Mouse (Mus musculus): ENCODE measurements around the gene Eef2k. TPM values are rescaled to one million over a fixed set of nuclear protein-coding genes. Genes with fewer than 3 reads are reported as not detected.
"Not testable (repeated sequence)": the region's sequence is repeated elsewhere in the genome, so short reads cannot be mapped to it uniquely, and the experiment has no call there.

Gene Eef2k
- polyA plus RNA-seq, 1 experiment from 2014 or later: 40.3 TPM

DNA sequence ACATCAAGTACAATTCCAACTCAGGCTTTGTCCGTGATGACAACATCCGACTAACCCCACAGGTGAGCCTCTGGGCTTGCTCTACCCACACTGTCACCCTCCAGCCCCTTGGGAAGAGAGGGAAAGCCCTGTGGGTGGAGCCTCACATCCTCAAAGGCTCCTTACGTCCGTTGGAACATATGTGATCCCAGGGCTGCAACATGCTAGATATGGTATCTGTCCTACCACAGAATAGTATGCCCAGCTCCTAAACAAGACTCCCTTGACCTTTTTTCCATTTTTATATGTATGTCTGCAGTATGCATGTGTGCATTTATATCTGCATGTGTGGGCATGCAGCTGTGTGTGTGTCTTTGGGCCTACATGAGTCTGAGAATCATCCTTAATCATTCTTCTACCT is 42.1 kb downstream of the Eef2k start:
- Histone ChIP-seq H3K36me3 (ENCODE audit: control insufficient read depth, insufficient read depth) (peaks cover 22% of the 10 kb centered on the region), H3K4me3 (replicated peaks; ENCODE audit: low read length) (no peak overlapping the region), H3K9me3 (ENCODE audit: control insufficient read depth, low read length) (no peaks in the 10 kb centered on the region), H3K4me2 (ENCODE audit: low read length) (no peak overlapping the region), H3K27ac (ENCODE audit: low read length) (no peak overlapping the region), H3K27me3 (replicated peaks; ENCODE audit: control insufficient read depth, insufficient read depth, low read length) (no peaks in the 10 kb centered on the region), H3K4me1 (replicated peaks; ENCODE audit: control insufficient read depth, insufficient read depth, low read length) (no peaks in the 10 kb centered on the region), H3K9ac (replicated peaks; ENCODE audit: low read depth, low read length) (no peak overlapping the region)
- no peak for ATAC-seq
- 97% methylated on average over 4 of the region's 4 CpGs for WGBS

DNA sequence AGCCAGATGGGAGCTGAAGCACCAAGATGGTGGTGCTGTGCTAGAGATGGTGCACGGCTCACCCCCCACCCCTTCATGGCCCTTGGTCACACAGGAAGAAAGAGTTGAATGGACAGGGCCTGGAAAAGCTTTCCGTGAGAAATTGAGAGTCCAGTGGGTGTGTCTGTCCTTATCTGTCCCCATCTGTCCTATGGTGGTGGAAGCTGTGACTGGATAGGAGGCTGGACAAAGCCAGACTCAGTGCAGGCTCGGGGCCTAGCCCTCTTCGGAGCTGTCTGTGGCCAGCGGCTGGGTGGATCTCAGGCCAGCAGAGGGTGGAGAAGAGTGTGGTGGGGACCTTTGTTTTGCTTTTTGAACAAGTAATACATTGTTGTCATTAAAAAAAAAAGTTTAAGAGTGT is 50.5 kb downstream of the Eef2k start:
- no peak for ATAC-seq
- Histone ChIP-seq H3K27me3 (replicated peaks; ENCODE audit: control insufficient read depth, insufficient read depth, low read length) (no peaks in the 10 kb centered on the region), H3K36me3 (ENCODE audit: control insufficient read depth, insufficient read depth) (peaks cover 4% of the 10 kb centered on the region; the same call in 1 of the 2 replicates), H3K27ac (ENCODE audit: low read length) (no peak overlapping the region), H3K9me3 (ENCODE audit: control insufficient read depth, low read length) (no peaks in the 10 kb centered on the region), H3K4me2 (ENCODE audit: low read length) (no peak overlapping the region), H3K4me3 (replicated peaks; ENCODE audit: low read length) (no peak overlapping the region), H3K4me1 (replicated peaks; ENCODE audit: control insufficient read depth, insufficient read depth, low read length) (no peaks in the 10 kb centered on the region), H3K9ac (replicated peaks; ENCODE audit: low read depth, low read length) (no peak overlapping the region)
- 81% methylated on average over 5 of the region's 5 CpGs for WGBS

DNA sequence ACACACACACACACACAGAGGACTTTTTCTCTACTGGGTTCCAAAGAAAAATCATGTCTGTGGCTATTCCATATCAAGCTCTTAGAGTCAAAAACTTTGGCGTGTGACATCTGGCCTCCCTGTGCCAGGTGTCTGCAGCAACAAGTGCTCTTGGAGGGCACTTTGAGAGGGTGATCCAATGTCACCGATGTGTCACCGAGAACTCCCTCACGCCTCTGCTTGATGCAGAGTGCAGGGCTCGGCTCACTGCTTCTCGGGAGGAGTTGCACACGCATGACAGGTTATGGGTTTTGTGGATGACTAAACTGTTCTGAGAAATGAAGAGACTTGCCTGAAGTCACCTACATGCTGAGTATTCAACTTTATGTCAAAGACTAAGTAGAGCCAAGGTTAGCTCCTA is 54.4 kb downstream of the Eef2k start:
- Histone ChIP-seq H3K36me3 (ENCODE audit: control insufficient read depth, insufficient read depth) (peaks cover 2% of the 10 kb centered on the region), H3K4me1 (replicated peaks; ENCODE audit: control insufficient read depth, insufficient read depth, low read length) (no peaks in the 10 kb centered on the region), H3K4me2 (ENCODE audit: low read length) (no peak overlapping the region), H3K4me3 (replicated peaks; ENCODE audit: low read length) (no peak overlapping the region), H3K9ac (replicated peaks; ENCODE audit: low read depth, low read length) (no peak overlapping the region), H3K27me3 (replicated peaks; ENCODE audit: control insufficient read depth, insufficient read depth, low read length) (no peaks in the 10 kb centered on the region), H3K27ac (ENCODE audit: low read length) (no peak overlapping the region), H3K9me3 (ENCODE audit: control insufficient read depth, low read length) (no peaks in the 10 kb centered on the region)
- WGBS: 95% methylated on average over 7 of the region's 7 CpGs
- no peak for ATAC-seq

DNA sequence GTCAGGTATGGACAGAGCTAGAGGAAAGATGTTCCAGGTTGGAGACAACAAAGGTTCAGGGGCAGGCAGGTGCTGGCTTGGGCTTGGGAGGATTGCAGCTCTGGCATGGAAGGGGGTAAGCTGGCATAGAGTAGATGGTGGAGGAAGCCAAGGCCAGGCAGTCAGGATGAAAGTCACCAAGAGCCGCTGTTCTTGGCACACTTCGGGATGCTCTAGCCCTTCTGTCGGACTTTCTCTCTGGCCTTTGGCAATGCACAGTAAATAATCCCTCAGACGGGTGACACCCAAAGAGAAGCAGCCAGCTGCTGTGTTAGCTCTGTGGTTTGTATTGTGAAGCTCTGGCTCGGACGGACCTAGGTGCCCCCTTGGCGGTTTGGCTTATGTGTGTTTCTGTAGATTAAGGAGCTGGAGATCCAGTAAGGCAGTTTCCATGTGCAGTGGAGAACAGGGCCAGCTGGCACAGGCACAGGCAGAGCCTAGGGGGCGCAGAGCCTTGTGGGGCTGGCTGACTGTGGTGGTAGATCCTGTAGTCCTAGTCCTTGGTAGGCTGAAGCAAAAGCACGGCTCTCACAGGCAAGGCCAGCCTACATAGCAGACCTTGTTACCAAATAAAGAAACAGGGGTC is 55.2 kb downstream of the Eef2k start:
- no peak overlapping the region for H3K9ac ChIP-seq (replicated peaks; ENCODE audit: low read depth, low read length)
- H3K4me3 ChIP-seq (replicated peaks; ENCODE audit: low read length): no peak overlapping the region
- H3K36me3 ChIP-seq (ENCODE audit: control insufficient read depth, insufficient read depth): peaks cover under 1% of the 10 kb centered on the region
- H3K27me3 ChIP-seq (replicated peaks; ENCODE audit: control insufficient read depth, insufficient read depth, low read length): no peaks in the 10 kb centered on the region
- H3K4me1 ChIP-seq (replicated peaks; ENCODE audit: control insufficient read depth, insufficient read depth, low read length): no peaks in the 10 kb centered on the region
- H3K9me3 ChIP-seq (ENCODE audit: control insufficient read depth, low read length): no peaks in the 10 kb centered on the region
- 85% methylated on average over 9 of the region's 9 CpGs for WGBS
- no peak overlapping the region for H3K27ac ChIP-seq (ENCODE audit: low read length)
- ATAC-seq: no peak
- H3K4me2 ChIP-seq (ENCODE audit: low read length): no peak overlapping the region

DNA sequence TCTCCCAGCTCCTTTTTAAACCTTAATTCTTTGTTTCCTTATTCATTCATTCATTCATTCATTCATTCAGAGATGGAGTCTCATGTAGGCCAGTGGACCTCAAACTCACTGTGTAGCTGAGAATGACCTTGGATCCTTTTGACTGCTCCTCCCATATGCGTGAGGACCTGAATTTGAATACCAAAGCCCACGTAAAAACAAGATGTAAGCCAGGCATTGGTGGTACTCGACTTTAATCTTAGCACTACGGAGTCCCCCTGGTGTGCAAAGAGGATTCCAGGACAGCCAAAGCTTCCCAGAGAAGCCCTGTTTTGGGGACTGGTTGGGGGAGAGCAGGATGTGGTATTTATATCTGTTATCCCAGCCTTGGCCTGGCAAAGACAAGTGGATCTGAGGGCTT is 57.6 kb downstream of the Eef2k start:
- ATAC-seq: no peak
- Histone ChIP-seq H3K4me2 (ENCODE audit: low read length) (no peak overlapping the region), H3K9me3 (ENCODE audit: control insufficient read depth, low read length) (no peaks in the 10 kb centered on the region), H3K4me1 (replicated peaks; ENCODE audit: control insufficient read depth, insufficient read depth, low read length) (no peaks in the 10 kb centered on the region), H3K27ac (ENCODE audit: low read length) (no peak overlapping the region), H3K4me3 (replicated peaks; ENCODE audit: low read length) (no peak overlapping the region), H3K9ac (replicated peaks; ENCODE audit: low read depth, low read length) (no peak overlapping the region), H3K27me3 (replicated peaks; ENCODE audit: control insufficient read depth, insufficient read depth, low read length) (no peaks in the 10 kb centered on the region), H3K36me3 (ENCODE audit: control insufficient read depth, insufficient read depth) (no peaks in the 10 kb centered on the region; the same call in none of the 2 replicates)
- WGBS: 71% methylated on average over 4 of the region's 4 CpGs

DNA sequence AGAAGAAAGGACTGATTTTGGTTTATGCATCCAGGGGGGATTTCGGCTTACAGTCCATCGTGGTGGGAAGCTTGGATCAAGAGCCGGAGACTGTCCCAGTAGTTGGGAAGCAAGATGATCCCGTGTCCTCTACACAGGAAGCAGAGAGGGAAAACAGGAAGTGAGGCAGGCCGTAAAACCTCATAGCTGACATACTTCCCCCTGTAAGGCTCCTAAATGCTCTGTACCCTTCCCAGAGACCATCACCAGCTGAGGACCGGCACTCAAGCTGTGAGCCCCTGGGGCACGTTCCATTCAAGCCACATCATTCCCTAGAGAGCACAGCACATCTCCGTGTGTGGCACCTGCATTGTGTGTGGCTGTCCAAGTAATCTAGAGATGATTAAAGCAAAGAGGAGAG is 59.1 kb downstream of the Eef2k start:
- WGBS: 50% methylated on average over 8 of the region's 8 CpGs
- H3K9me3 ChIP-seq (ENCODE audit: control insufficient read depth, low read length): no peaks in the 10 kb centered on the region
- no peaks in the 10 kb centered on the region for H3K27me3 ChIP-seq (replicated peaks; ENCODE audit: control insufficient read depth, insufficient read depth, low read length)
- no peaks in the 10 kb centered on the region; the same call in none of the 2 replicates for H3K36me3 ChIP-seq (ENCODE audit: control insufficient read depth, insufficient read depth)
- ATAC-seq: no peak
- H3K4me1 ChIP-seq (replicated peaks; ENCODE audit: control insufficient read depth, insufficient read depth, low read length): no peaks in the 10 kb centered on the region
- no peak overlapping the region for H3K4me3 ChIP-seq (replicated peaks; ENCODE audit: low read length)
- H3K9ac ChIP-seq (replicated peaks; ENCODE audit: low read depth, low read length): no peak overlapping the region
- H3K27ac ChIP-seq (ENCODE audit: low read length): no peak overlapping the region
- no peak overlapping the region for H3K4me2 ChIP-seq (ENCODE audit: low read length)

DNA sequence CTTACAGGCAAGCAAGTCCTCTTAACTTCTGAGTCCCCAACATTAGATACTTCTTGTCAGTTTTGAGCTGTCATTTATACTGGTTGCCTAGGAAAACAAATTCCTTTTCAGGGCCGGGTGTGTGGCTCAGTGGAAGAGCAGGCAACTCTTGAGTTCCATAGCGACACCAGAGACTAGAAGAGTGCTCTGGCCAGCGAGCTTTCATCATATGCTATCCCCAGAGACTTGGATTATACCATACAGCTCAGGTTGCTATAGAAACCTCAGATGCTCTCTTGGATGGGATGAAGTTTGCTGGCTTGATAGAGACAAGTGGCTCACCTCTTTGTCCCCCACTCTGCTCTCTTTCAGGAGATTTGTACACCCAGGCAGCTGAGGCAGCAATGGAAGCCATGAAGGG is 60.3 kb downstream of the Eef2k start:
- no peak for ATAC-seq
- Histone ChIP-seq H3K27ac (ENCODE audit: low read length) (no peak overlapping the region), H3K9me3 (ENCODE audit: control insufficient read depth, low read length) (no peaks in the 10 kb centered on the region), H3K4me2 (ENCODE audit: low read length) (no peak overlapping the region), H3K9ac (replicated peaks; ENCODE audit: low read depth, low read length) (no peak overlapping the region), H3K4me1 (replicated peaks; ENCODE audit: control insufficient read depth, insufficient read depth, low read length) (no peaks in the 10 kb centered on the region), H3K4me3 (replicated peaks; ENCODE audit: low read length) (no peak overlapping the region), H3K36me3 (ENCODE audit: control insufficient read depth, insufficient read depth) (no peaks in the 10 kb centered on the region; the same call in none of the 2 replicates), H3K27me3 (replicated peaks; ENCODE audit: control insufficient read depth, insufficient read depth, low read length) (no peaks in the 10 kb centered on the region)
- WGBS: 56% methylated on average over 3 of the region's 3 CpGs

DNA sequence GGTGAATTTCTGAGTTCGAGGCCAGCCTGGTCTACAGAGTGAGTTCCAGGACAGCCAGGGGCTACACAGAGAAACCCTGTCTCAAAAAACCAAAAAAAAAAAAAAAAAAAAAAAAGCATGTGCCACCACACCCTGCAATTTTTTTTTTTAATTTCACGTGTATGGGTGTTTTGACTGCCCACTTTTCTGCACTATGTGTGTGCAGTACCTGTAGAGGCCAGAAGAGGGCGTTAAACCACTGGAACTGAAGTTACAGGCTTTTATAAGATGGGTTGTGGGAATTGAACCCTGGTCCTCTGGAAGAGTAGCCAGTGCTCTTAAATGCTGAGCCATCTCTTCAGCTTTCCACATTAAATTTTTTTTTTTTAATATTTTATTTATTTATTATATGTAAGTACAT is 67.5 kb downstream of the Eef2k start:
- not testable (repeated sequence) for H3K27me3 ChIP-seq (replicated peaks; ENCODE audit: control insufficient read depth, insufficient read depth, low read length); ATAC-seq; H3K36me3 ChIP-seq (ENCODE audit: control insufficient read depth, insufficient read depth); H3K4me2 ChIP-seq (ENCODE audit: low read length); H3K27ac ChIP-seq (ENCODE audit: low read length); H3K4me1 ChIP-seq (replicated peaks; ENCODE audit: control insufficient read depth, insufficient read depth, low read length); H3K9ac ChIP-seq (replicated peaks; ENCODE audit: low read depth, low read length); H3K9me3 ChIP-seq (ENCODE audit: control insufficient read depth, low read length); H3K4me3 ChIP-seq (replicated peaks; ENCODE audit: low read length)
- WGBS: 64% methylated on average over 3 of the region's 3 CpGs

DNA sequence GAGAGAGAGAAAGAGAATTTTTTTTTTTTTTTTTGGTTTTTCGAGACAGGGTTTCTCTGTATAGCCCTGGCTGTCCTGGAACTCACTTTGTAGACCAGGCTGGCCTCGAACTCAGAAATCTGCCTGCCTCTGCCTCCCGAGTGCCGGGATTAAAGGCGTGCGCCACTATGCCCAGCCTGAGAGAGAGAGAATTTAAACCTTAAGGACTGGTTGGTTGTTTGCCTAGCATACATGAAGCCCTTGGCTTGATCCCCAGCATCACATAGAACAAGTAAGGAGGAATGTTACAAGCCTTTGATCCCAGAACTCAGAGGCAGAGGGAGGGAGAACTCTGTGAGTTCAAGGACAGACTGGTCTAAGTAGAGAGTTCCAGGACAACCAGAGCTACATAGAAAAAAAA is 68.6 kb downstream of the Eef2k start:
- not testable (repeated sequence) for H3K36me3 ChIP-seq (ENCODE audit: control insufficient read depth, insufficient read depth); H3K27ac ChIP-seq (ENCODE audit: low read length); H3K9me3 ChIP-seq (ENCODE audit: control insufficient read depth, low read length); H3K4me1 ChIP-seq (replicated peaks; ENCODE audit: control insufficient read depth, insufficient read depth, low read length); H3K9ac ChIP-seq (replicated peaks; ENCODE audit: low read depth, low read length); H3K4me3 ChIP-seq (replicated peaks; ENCODE audit: low read length); ATAC-seq; H3K27me3 ChIP-seq (replicated peaks; ENCODE audit: control insufficient read depth, insufficient read depth, low read length); H3K4me2 ChIP-seq (ENCODE audit: low read length)
- 90% methylated on average over 6 of the region's 6 CpGs for WGBS

DNA sequence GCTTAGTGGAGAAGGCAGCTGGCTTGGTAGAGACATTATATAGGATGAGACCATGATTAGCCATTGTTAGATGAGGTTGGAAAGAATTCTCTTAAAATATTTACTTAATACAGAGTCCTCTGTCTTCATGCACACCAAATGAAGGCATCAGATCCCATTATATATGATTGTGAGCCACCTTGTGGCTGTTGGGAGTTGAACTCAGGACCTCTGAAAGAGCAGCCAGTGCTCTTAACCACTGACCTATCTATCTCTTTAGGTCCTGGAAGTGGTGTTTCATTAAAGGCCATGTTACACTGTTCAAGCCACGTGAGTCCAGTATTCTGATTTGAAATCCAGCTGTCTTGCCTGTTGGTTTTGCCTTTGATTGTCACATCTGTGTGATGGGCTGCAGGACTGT is 70.7 kb downstream of the Eef2k start:
- Histone ChIP-seq H3K9ac (replicated peaks; ENCODE audit: low read depth, low read length) (no peak overlapping the region), H3K4me3 (replicated peaks; ENCODE audit: low read length) (no peak overlapping the region), H3K9me3 (ENCODE audit: control insufficient read depth, low read length) (no peaks in the 10 kb centered on the region), H3K27ac (ENCODE audit: low read length) (no peak overlapping the region), H3K36me3 (ENCODE audit: control insufficient read depth, insufficient read depth) (no peaks in the 10 kb centered on the region), H3K4me2 (ENCODE audit: low read length) (no peak overlapping the region), H3K27me3 (replicated peaks; ENCODE audit: control insufficient read depth, insufficient read depth, low read length) (no peaks in the 10 kb centered on the region), H3K4me1 (replicated peaks; ENCODE audit: control insufficient read depth, insufficient read depth, low read length) (peaks cover 2% of the 10 kb centered on the region)
- no peak for ATAC-seq
- 47% methylated on average over 1 of the region's 1 CpGs for WGBS
